Mouse (Mus musculus): ENCODE measurements around the gene Ccdc120. TPM values are rescaled to one million over a fixed set of nuclear protein-coding genes. Genes with fewer than 3 reads are reported as not detected.
A peak's percentile ranks its signal among the peaks of the same experiment; 100 is the strongest.

Ccdc120 gene
- total and polyA plus RNA-seq, 2 experiments from 2014 or later: 71.6 to 272 TPM

GRCm38 (mm10) chrX:7728215-7728921, 22.3 kb downstream of the Ccdc120 start, which contains the start of gene Praf2:
Gene Praf2 (plus strand): TSS chrX:7728439.
- Histone ChIP-seq H3K4me1 (ENCODE audit: insufficient read depth, low read length) (no peaks in the 10 kb centered on the region), H3K27ac (ENCODE audit: low read depth, low read length) (peak within 1 kb of the TSS; percentile 62), H3K9me3 (ENCODE audit: low read length) (no peaks in the 10 kb centered on the region), H3K9ac (replicated peaks; ENCODE audit: low read length, poor library complexity, severe bottlenecking) (peak within 1 kb of the TSS; percentile 52), H3K4me2 (ENCODE audit: low read depth, low read length, poor library complexity, severe bottlenecking) (peak within 1 kb of the TSS; percentile 48), H3K36me3 (ENCODE audit: insufficient read depth, low read length) (0 out of 2 replicates have a peak, but pooled peaks cover 3% of the 10 kb centered on the region), H3K4me3 (ENCODE audit: low read depth, low read length) (peak within 1 kb of the TSS; percentile 39), H3K27me3 (ENCODE audit: insufficient read depth, low read length) (no peaks in the 10 kb centered on the region)
- TF ChIP-seq CTCF (IDR thresholded peaks at IDR 0.05): peak; percentile 19; the same call in 1 of the 2 replicates
- ATAC-seq (ENCODE audit: low FRiP score): peak; percentile 92
- DNase-seq (ENCODE audit: low spot score): peak; percentile 93
- 16% methylated on average over 42 of the region's 42 CpGs for WGBS

- Histone ChIP-seq H3K9me3 (ENCODE audit: low read length) (no peaks in the 10 kb centered on the region), H3K27me3 (ENCODE audit: insufficient read depth, low read length) (no peaks in the 10 kb centered on the region), H3K4me2 (ENCODE audit: low read depth, low read length, poor library complexity, severe bottlenecking) (no peak overlapping the region), H3K4me3 (ENCODE audit: low read depth, low read length) (no peak overlapping the region), H3K36me3 (ENCODE audit: insufficient read depth, low read length) (0 out of 2 replicates have a peak, but pooled peaks cover 3% of the 10 kb centered on the region), H3K4me1 (ENCODE audit: insufficient read depth, low read length) (no peaks in the 10 kb centered on the region), H3K9ac (replicated peaks; ENCODE audit: low read length, poor library complexity, severe bottlenecking) (no peak overlapping the region), H3K27ac (ENCODE audit: low read depth, low read length) (0 out of 2 replicates have a peak overlapping the region, but pooled peaks have one; percentile 12)
- ATAC-seq (ENCODE audit: low FRiP score): no peak
- TF ChIP-seq CTCF (IDR thresholded peaks at IDR 0.05): no peak
- DNase-seq (ENCODE audit: low spot score): no peak
- WGBS: 97% methylated on average over 13 of the region's 13 CpGs
These were observed 23.5 kb downstream of the Ccdc120 start for GRCm38 (mm10) chrX:7727176-7727575.

GRCm38 (mm10) chrX:7725841-7726240, 24.9 kb downstream of the Ccdc120 start:
- ATAC-seq (ENCODE audit: low FRiP score): no peak

GRCm38 (mm10) chrX:7724135-7724534, 26.6 kb downstream of the Ccdc120 start:
- 87% methylated on average over 6 of the region's 7 CpGs for WGBS

More at GRCm38 (mm10) chrX:7725841-7726240, 24.9 kb downstream of the Ccdc120 start:
- Histone ChIP-seq H3K9me3 (ENCODE audit: low read length) (no peaks in the 10 kb centered on the region), H3K4me3 (ENCODE audit: low read depth, low read length) (no peak overlapping the region), H3K4me2 (ENCODE audit: low read depth, low read length, poor library complexity, severe bottlenecking) (no peak overlapping the region), H3K36me3 (ENCODE audit: insufficient read depth, low read length) (0 out of 2 replicates have a peak, but pooled peaks cover 3% of the 10 kb centered on the region), H3K4me1 (ENCODE audit: insufficient read depth, low read length) (no peaks in the 10 kb centered on the region), H3K27me3 (ENCODE audit: insufficient read depth, low read length) (no peaks in the 10 kb centered on the region), H3K9ac (replicated peaks; ENCODE audit: low read length, poor library complexity, severe bottlenecking) (no peak overlapping the region), H3K27ac (ENCODE audit: low read depth, low read length) (no peak overlapping the region)
- 84% methylated on average over 12 of the region's 12 CpGs for WGBS
- TF ChIP-seq CTCF (IDR thresholded peaks at IDR 0.05): no peak
- no peak for DNase-seq (ENCODE audit: low spot score)

GRCm38 (mm10) chrX:7722691-7723090, 28.0 kb downstream of the Ccdc120 start:
- Histone ChIP-seq H3K4me3 (ENCODE audit: low read depth, low read length) (peak overlapping the region; percentile 48), H3K27ac (ENCODE audit: low read depth, low read length) (no peak overlapping the region), H3K36me3 (ENCODE audit: insufficient read depth, low read length) (0 out of 2 replicates have a peak, but pooled peaks cover 3% of the 10 kb centered on the region), H3K9me3 (ENCODE audit: low read length) (no peaks in the 10 kb centered on the region), H3K27me3 (ENCODE audit: insufficient read depth, low read length) (no peaks in the 10 kb centered on the region), H3K9ac (replicated peaks; ENCODE audit: low read length, poor library complexity, severe bottlenecking) (0 out of 2 replicates have a peak overlapping the region, but pooled peaks have one; percentile 50), H3K4me1 (ENCODE audit: insufficient read depth, low read length) (no peaks in the 10 kb centered on the region), H3K4me2 (ENCODE audit: low read depth, low read length, poor library complexity, severe bottlenecking) (peak overlapping the region; percentile 61)
- ATAC-seq (ENCODE audit: low FRiP score) (no peak), DNase-seq (ENCODE audit: low spot score) (no peak)
- no peak for TF ChIP-seq CTCF (IDR thresholded peaks at IDR 0.05)
- 39% methylated on average over 4 of the region's 4 CpGs for WGBS

More at GRCm38 (mm10) chrX:7724135-7724534, 26.6 kb downstream of the Ccdc120 start:
- no peak for DNase-seq (ENCODE audit: low spot score)
- H3K4me3 ChIP-seq (ENCODE audit: low read depth, low read length): no peak overlapping the region
- H3K9ac ChIP-seq (replicated peaks; ENCODE audit: low read length, poor library complexity, severe bottlenecking): no peak overlapping the region
- ATAC-seq (ENCODE audit: low FRiP score): no peak
- H3K36me3 ChIP-seq (ENCODE audit: insufficient read depth, low read length): 0 out of 2 replicates have a peak, but pooled peaks cover 3% of the 10 kb centered on the region
- no peak overlapping the region for H3K4me2 ChIP-seq (ENCODE audit: low read depth, low read length, poor library complexity, severe bottlenecking)
- H3K27me3 ChIP-seq (ENCODE audit: insufficient read depth, low read length): no peaks in the 10 kb centered on the region
- H3K9me3 ChIP-seq (ENCODE audit: low read length): no peaks in the 10 kb centered on the region
- no peak for TF ChIP-seq CTCF (IDR thresholded peaks at IDR 0.05)
- no peak overlapping the region for H3K27ac ChIP-seq (ENCODE audit: low read depth, low read length)
- no peaks in the 10 kb centered on the region for H3K4me1 ChIP-seq (ENCODE audit: insufficient read depth, low read length)

GRCm38 (mm10) chrX:7722282-7722611, 28.5 kb downstream of the Ccdc120 start:
- peak overlapping the region; percentile 61 for H3K4me2 ChIP-seq (ENCODE audit: low read depth, low read length, poor library complexity, severe bottlenecking)
- H3K4me3 ChIP-seq (ENCODE audit: low read depth, low read length): peak overlapping the region; percentile 48
- TF ChIP-seq CTCF (IDR thresholded peaks at IDR 0.05): no peak
- H3K27me3 ChIP-seq (ENCODE audit: insufficient read depth, low read length): no peaks in the 10 kb centered on the region
- peak overlapping the region; percentile 73 for H3K27ac ChIP-seq (ENCODE audit: low read depth, low read length)
- H3K4me1 ChIP-seq (ENCODE audit: insufficient read depth, low read length): no peaks in the 10 kb centered on the region
- DNase-seq (ENCODE audit: low spot score) (no peak), ATAC-seq (ENCODE audit: low FRiP score) (no peak; the same call in 1 of the 2 replicates)
- no peaks in the 10 kb centered on the region for H3K9me3 ChIP-seq (ENCODE audit: low read length)
- 27% methylated on average over 11 of the region's 11 CpGs for WGBS
- 0 out of 2 replicates have a peak, but pooled peaks cover 3% of the 10 kb centered on the region for H3K36me3 ChIP-seq (ENCODE audit: insufficient read depth, low read length)
- H3K9ac ChIP-seq (replicated peaks; ENCODE audit: low read length, poor library complexity, severe bottlenecking): peak overlapping the region; percentile 50

All from midbrain, postnatal 0 days (tissue).